Mouse (Mus musculus) 416B (cell line): ENCODE data around the gene Epha4.

Experiments used
- DNase-seq: peaks from one replicate; pipeline ENCODE4 v3.0.0; 2011; ENCODE audit warnings: low read depth

Epha4 gene

GRCm38 (mm10) chr1:77484766-77485596, 29.9 kb downstream of the Epha4 start:
- no peak for DNase-seq

GRCm38 (mm10) chr1:77475808-77476413, 39.0 kb downstream of the Epha4 start:
- DNase-seq, result no peak

GRCm38 (mm10) chr1:77473446-77474376, 41.2 kb downstream of the Epha4 start:
- DNase-seq, result no peak

GRCm38 (mm10) chr1:77472566-77472965, 42.3 kb downstream of the Epha4 start:
- no peak for DNase-seq

GRCm38 (mm10) chr1:77471447-77471846, 43.4 kb downstream of the Epha4 start:
- no peak for DNase-seq

GRCm38 (mm10) chr1:77471037-77471436, 43.9 kb downstream of the Epha4 start:
- DNase-seq, result no peak

GRCm38 (mm10) chr1:77468717-77469314, 46.1 kb downstream of the Epha4 start:
- DNase-seq, result no peak

GRCm38 (mm10) chr1:77465524-77465923, 49.4 kb downstream of the Epha4 start:
- no peak for DNase-seq

- DNase-seq, result no peak
Measured at GRCm38 (mm10) chr1:77464108-77464507, 50.8 kb downstream of the Epha4 start.

- no peak for DNase-seq
Measured at GRCm38 (mm10) chr1:77461877-77462615, 52.8 kb downstream of the Epha4 start.

- DNase-seq, result no peak
Measured at GRCm38 (mm10) chr1:77460831-77461629, 53.9 kb downstream of the Epha4 start.

- DNase-seq, result no peak
Measured at GRCm38 (mm10) chr1:77458751-77459385, 56.0 kb downstream of the Epha4 start.

GRCm38 (mm10) chr1:77457446-77457800, 57.5 kb downstream of the Epha4 start:
- no peak for DNase-seq

- no peak for DNase-seq
Measured at GRCm38 (mm10) chr1:77456695-77457445, 58.0 kb downstream of the Epha4 start.

GRCm38 (mm10) chr1:77453811-77454210, 61.1 kb downstream of the Epha4 start:
- DNase-seq, result no peak

- DNase-seq, result no peak
Measured at GRCm38 (mm10) chr1:77452721-77453120, 62.2 kb downstream of the Epha4 start.

GRCm38 (mm10) chr1:77451541-77451940, 63.3 kb downstream of the Epha4 start:
- DNase-seq, result no peak

- no peak for DNase-seq
Measured at GRCm38 (mm10) chr1:77450201-77450600, 64.7 kb downstream of the Epha4 start.

- no peak for DNase-seq
Measured at GRCm38 (mm10) chr1:77447061-77447614, 67.8 kb downstream of the Epha4 start.
